Mouse (Mus musculus) myocyte (in vitro differentiated cells): Measurements from ENCODE around the gene Ppp2r5b.

ENCODE experiments used
- CEBPB ChIP-seq: IDR thresholded peaks from 2 replicates; pipeline ENCODE4 v1.6.1; 2011; ENCODE audit warnings: mild to moderate bottlenecking, moderate library complexity; ENCODE audit not compliant: poor library complexity, insufficient read depth, severe bottlenecking
- E2F4 ChIP-seq: IDR thresholded peaks from one replicate; pipeline ENCODE4 v1.6.1; 2011; ENCODE audit warnings: mild to moderate bottlenecking, control low read depth, moderate library complexity; ENCODE audit not compliant: insufficient read depth
- MAX ChIP-seq: IDR thresholded peaks from one replicate; pipeline ENCODE4 v1.6.1; 2011; ENCODE audit warnings: low read depth, mild to moderate bottlenecking, control low read depth
- MYOD1 ChIP-seq, 3 experiments: IDR thresholded peaks; one replicate each; pipeline ENCODE4 v1.6.1; 2011; ENCODE audit warnings: control low read depth in 2 of 3, low read depth in 2 of 3, mild to moderate bottlenecking in 2 of 3, moderate library complexity in 1 of 3; ENCODE audit not compliant: insufficient read length in 2 of 3, control insufficient read depth in 1 of 3
- MYOG ChIP-seq, 3 experiments: IDR thresholded peaks; one replicate each; pipeline ENCODE4 v1.6.1; 2011; ENCODE audit warnings: control low read depth in 2 of 3, low read depth in 2 of 3, mild to moderate bottlenecking in 2 of 3; ENCODE audit not compliant: insufficient read length in 2 of 3, control insufficient read depth in 1 of 3, insufficient read depth in 1 of 3
- POLR2A ChIP-seq: IDR thresholded peaks from one replicate; pipeline ENCODE4 v1.6.1; 2011; ENCODE audit warnings: low read depth, mild to moderate bottlenecking, control low read depth, moderate library complexity; ENCODE audit not compliant: insufficient read length
- POLR2AphosphoS2 ChIP-seq: IDR thresholded peaks from one replicate; pipeline ENCODE4 v1.6.1; 2011; ENCODE audit warnings: low read depth, control low read depth; ENCODE audit not compliant: insufficient read length
- TCF12 ChIP-seq: IDR thresholded peaks from one replicate; pipeline ENCODE4 v1.6.1; 2011; ENCODE audit warnings: mild to moderate bottlenecking, control low read depth; ENCODE audit not compliant: poor library complexity, insufficient read depth, severe bottlenecking
- TCF3 ChIP-seq: IDR thresholded peaks from one replicate; pipeline ENCODE4 v1.6.1; 2011; ENCODE audit warnings: low read depth, control low read depth; ENCODE audit not compliant: insufficient read length
- USF1 ChIP-seq: IDR thresholded peaks from one replicate; pipeline ENCODE4 v1.6.1; 2011; ENCODE audit warnings: low read depth, mild to moderate bottlenecking, control low read depth, moderate library complexity

GRCm38 (mm10) chr19:6241274-6242107 lies 5.8 kb upstream of the Ppp2r5b start, which contains the start of gene Atg2a:
- peak; percentile 92 for TF ChIP-seq POLR2A
- TF ChIP-seq MYOG (IDR thresholded peaks at IDR 0.05; ENCODE audit: control insufficient read depth in 1 of 3, insufficient read depth in 1 of 3, insufficient read length in 2 of 3, low read depth in 2 of 3): no peak
- TF ChIP-seq POLR2AphosphoS2: peak; percentile 67
- TF ChIP-seq E2F4: no peak
- no peak for TF ChIP-seq MYOD1 (IDR thresholded peaks at IDR 0.05; ENCODE audit: control insufficient read depth in 1 of 3, insufficient read length in 2 of 3, low read depth in 2 of 3)
- no peak for TF ChIP-seq USF1
- no peak for TF ChIP-seq TCF12
- TF ChIP-seq CEBPB: no peak
- no peak for TF ChIP-seq MAX
- no peak for TF ChIP-seq TCF3
